Mouse (Mus musculus) megakaryocyte-erythroid progenitor cell, adult 5-6 weeks (primary cell): Measurements from ENCODE around the gene Eif1. TPM values are rescaled to one million over a fixed set of nuclear protein-coding genes. Genes with fewer than 3 reads are reported as not detected.

Source experiments
- ATAC-seq: replicated peaks from 2 replicates; pipeline ENCODE4 v1.8.0; 2016; ENCODE audit warnings: mild to moderate bottlenecking, inconsistent platforms; ENCODE audit not compliant: severe bottlenecking, poor library complexity, low FRiP score, low TSS enrichment
- total RNA-seq, 2 experiments: library from RNA; stranded (forward) in 1 of 2; stranded (reverse) in 1 of 2; fragments of 200-1000, 215-1000 nt in 1 of 2; fragments of >200 nt in 1 of 2; fragmentation: Nextera tagmentation in 1 of 2; gene quantifications; 2 replicates each; pipeline ENCODE4 v1.2.3; 2014 to 2017

Eif1 gene
- total RNA-seq (2014; fragmentation: Nextera tagmentation): 1,051 and 1,260 TPM in 2 replicates
- total RNA-seq (2017): 170 and 204 TPM in 2 replicates

DNA sequence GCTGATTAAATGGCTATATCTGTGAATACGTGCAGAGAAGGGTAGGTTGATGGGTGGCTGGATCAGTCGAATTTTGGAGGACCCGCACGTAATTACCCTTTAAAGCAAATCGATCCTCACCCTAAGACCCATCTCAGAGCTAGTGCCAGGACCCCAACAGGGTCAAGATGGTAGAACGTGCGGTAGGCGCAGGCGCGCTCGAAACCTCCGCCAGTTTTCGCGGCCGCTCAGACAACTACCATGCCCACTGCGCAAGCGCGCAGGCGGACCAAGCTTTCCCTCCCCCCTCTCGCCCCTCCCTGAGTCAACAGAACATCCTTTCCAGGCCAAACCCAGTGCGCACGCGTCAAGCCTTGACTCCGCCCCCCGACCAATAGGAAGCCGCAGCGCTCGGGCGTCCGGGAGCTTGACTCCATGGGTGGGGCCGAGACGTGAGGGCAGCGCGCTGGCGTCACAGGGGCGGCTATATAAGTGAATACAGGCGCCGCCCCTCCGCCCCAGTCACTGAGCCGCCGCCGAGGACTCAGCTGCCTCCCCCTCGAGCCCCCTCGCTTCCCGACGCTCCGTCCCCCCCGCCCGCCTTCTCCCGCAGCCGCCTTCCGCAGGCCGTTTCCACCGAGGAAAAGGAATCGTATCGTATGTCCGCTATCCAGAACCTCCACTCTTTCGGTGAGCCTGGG is at the start of gene Eif1:
Gene Eif1, plus strand, starts transcription at position 394 of the 680 bp plus-strand sequence.
- peak; percentile 77 for ATAC-seq

DNA sequence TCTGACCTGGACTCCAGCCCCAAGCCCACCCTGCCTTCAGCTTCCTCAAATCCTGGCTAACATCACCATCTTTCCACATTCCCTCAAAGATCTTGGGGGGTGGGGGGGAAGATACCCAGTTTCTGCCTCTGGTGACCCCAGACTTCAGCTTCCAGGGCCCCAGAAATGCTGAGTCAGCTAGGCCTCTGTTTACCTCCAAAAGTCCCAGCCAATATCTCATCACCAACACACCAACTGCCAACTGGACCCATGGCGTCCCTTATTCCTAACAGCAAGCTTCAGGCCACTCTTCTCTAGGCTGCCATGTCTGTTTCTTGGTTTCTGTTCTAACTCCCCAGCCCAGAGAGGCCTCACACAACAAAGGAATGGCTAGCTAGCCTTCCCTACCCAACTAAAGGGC is 47.8 kb upstream of the Eif1 start:
- ATAC-seq: no peak

DNA sequence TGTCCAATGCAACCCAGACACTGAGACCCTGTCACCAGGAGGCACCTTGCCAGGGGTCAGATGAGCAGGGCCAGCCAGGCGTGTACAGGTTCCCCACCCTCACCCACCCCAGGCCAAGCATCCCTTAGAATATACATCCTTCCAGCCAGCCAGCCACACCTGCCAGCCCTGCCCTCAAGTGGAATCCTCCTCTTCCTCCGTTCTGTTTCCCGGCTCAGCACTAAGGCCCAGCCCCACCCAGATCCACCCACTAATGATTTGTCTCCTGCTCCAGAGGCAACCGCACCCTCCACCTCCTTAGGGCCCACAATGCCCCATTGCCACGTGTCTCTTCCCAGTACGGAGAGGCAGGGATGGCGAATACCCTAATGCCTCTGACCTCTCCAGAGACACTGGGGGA is 45.0 kb upstream of the Eif1 start:
- ATAC-seq: no peak

DNA sequence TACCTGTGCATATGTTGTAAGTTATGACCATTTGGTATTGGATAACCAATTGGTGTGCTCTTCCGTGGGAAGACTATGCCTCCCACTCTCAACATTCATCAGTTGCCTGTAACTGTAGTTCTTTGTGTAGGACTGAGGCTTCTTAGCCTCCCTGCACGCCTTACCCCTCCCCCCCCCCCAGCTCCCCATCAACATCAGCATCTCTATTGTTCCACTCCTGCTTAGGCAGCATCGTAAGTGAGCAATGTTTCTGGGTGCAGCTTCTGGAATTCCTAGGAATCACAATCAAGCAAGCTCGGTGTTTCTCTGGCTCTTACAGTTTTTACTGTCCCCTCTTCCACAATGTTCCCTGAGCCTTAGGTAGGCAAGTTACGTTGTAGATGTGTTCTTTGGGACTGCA is 44.2 kb upstream of the Eif1 start:
- no peak for ATAC-seq

DNA sequence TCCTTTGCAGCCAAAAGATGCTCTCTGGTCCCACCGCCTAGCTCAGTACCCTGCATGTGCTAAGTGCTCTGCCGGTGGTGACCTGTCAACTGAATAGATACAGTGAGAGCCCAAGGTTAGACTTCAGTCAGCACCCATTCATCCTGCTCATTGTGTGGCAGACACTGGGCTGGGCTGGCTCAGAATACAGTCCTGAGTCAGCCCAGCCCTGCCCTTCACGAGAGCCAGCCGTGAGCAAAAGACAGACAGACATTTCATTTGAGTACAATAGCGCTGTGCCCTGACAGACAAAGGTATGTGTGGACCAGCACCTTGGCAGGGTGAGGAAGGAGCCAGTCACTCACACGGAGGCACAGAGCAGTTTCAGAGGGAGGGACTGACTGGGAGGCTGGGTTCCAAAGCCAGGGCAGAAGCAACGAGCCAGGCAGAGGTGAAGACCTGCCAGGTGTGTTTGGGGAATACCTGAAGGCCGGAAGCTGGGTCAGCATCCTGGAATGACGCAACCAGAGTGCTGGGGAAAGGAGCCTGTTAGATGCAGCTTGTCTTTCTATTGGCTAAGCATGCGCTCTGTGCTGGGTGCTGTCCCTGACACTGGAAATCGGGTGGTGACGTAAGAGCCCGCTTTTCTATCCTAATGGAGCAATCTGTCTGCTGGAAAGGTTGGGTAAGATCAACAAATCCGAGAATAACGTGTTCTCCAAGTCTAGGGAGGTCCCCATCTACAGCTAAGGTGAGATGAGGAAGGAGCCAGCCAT is 41.8 kb upstream of the Eif1 start:
- no peak for ATAC-seq

DNA sequence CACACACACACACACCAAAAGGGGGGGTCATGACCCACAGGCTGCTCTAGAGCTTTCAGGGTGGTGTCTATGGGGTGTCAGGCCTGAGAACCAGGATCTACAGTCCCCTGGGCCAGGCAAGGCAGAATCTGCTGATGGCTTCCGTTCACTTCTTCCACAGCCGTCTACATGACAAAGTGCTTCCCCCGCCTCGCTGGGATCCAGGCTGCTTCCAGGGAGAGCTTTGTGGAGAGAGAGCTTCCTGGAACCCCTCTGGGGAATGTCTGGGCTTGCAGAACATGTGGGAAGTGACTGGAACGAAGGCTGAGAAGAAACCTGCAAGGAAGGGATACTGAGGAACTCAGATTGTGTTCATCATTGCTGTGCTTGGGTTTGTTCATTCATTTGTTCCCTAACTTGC is 40.9 kb upstream of the Eif1 start:
- no peak for ATAC-seq

DNA sequence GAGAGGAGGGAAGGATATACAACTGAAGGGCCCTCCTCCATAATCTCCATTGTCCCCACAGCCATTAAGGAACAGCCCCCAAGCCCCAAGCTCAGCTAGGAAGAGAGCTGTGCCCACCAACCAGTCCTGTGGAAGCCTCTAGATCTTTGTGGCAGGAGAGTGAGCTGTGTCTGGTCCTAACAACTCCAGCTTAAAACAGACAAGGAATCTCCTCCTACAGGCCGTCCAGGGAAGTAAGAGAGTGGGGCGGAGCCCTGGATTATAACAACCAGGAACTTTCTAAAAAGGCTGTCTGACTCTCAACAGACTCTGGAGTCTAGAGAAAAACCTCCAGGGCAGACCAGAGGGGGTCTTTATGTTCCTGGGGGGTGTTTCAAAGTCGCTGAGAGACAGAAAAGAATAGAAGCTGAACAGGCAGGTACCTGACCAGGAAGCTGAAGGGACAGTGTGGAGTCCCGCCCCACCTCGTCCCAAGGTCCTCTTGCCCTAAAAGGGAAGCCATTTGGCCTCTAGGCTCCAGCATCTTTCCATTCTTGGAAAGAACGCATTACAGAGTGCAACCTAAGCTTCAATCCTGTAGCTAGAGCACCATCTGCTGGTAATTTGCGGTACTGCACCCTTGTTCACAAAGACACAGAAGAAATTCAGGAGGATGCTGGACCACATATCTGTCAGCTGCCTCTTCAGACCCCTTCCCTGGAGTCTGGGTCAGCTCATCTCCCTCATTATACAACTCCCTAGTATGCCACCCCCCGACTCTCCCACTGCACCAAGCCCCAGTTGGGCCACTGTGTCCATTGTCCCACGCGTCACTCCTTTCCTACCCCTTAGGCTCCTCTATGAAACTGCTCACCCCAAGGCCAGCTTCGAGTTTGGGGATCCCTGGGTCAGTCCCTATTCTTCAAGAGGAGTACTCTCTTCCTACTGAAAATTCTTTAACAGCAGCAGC is 37.8 kb upstream of the Eif1 start:
- ATAC-seq: peak; percentile 69

DNA sequence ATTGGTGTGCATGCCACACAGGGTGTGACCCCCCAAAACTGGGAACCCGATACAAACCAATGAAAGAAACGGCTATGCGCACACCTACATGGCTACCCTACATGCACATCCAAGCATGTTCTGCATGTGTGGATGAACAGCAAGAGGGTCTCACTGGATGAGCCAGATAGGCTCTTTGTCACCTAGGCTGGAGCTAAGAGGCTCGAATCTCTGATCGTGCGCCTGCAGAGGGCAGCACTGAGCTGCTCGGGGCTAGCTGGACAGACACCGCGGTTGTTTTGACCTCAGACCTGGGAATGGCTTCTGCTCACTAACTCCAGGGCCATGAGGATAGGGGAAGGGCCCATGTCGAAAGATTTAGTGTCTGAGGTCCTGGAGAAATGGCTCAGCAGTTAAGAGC is 37.1 kb upstream of the Eif1 start:
- ATAC-seq: peak; percentile 76

DNA sequence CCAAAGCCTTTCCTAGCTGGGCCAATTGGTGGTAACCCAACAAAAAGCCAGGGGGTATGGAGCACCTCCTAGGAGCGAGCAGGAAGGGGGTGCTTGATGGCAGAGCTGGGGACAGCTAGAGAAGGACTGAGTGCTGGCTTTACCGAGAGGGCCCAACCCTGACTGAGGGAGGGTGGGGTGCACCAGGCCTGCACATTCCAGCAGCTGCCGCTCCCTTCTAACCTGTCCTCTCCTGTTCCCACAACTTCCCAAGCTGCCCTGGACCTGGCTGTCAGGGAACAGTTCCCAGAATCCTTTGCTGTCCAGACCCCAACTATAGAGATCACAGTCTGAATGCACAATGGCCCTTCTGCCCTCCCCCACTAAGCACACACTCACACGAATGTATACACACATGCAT is 34.7 kb upstream of the Eif1 start:
- ATAC-seq: no peak

DNA sequence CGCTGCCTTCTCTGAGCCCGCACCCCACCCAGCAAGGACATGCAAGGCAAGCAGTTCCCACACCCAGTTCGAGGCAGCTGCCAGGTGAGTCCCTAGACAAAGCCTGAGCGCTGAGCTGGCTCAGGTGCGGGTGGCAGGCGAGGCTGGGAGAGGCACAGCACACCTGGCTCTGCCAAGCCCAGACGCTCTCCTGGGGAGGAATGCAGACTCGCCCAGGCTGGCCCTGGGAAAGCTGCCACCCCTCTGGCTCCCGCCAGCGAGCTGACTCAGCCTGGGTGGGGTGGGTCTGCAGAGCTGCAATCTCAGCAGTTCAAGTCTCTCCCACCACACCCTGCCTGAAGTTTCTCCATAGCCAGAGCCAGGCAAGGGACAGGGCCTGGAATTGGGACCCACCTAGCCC is 32.7 kb upstream of the Eif1 start:
- no peak for ATAC-seq

DNA sequence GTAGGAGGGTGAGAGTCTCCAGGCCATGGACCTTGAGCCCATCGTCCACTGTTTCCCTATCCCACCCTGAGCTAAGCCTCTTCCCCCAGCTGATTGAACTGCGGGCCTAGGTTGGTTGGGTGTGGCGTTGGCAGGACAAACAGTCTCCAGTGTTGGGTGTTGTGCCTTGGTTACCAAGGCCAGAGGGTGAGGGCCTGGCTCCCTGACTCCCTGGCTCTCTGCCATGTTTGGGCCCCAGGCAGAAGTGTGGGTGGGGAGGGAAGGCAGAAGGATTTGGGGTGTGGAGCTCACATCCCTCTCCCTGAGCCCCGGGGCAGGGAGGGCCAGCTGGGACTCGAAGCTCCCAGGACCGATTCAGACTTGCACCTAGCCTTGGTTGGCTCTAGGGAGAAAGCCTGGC is 30.7 kb upstream of the Eif1 start:
- ATAC-seq: no peak

DNA sequence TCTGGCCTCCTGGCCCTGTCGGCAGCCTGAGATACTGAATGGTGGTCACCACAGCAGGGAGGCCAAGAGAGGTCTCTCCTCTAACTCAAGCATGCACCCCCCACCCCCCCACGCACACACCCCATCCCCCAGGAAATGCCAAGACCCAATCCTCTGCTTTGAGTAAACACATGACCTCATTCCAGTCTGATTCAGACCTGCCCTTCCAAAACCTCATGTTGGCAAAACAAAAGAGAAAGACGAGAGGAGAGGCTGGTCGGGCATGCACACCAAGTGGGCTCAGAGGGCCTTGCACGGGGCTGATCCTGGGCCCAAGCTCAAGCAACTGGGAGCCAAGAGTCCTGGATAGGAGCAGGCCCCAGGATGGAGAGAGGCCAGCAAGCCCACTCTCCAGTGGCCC is 29.4 kb upstream of the Eif1 start:
- ATAC-seq: no peak

DNA sequence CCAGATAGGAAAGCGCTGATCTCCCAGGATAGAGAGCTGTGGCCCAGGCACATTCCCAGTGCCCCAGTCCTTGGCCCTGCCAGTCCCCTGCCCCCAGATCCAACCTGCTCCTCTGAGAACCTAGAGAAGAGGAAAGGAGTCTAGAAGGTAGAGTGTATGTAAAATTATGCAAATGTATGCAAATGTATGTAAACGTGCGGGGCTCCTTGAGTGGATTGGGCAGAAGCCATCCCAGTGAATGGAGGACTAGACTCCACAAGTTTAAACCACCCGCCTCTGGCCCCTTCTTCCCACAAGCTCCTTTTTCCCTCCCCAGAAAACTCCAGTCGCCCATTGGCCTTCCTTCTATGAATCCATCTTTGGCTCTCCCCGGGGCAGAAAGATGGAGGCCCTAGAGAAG is 26.8 kb upstream of the Eif1 start:
- no peak for ATAC-seq

DNA sequence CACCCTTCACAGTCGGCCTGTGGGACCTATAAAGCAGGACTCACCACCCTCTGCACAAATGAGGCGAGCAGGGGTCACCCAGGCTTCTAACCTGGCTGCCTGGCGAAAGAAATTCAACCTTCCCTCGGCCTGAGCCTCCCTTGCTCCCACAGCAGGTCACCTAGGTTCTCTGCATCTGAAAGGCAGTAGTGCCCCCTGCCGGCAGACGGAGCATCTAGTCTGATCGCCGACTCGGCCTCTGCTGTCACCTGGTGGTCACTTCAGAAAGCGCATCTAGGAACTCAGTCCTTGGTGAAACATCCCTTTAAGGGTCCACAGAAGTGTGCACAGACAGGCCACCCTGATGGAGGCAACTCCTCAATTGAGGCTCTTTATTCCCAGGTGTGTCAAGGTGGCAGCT is 24.4 kb upstream of the Eif1 start:
- ATAC-seq: peak; percentile 81

DNA sequence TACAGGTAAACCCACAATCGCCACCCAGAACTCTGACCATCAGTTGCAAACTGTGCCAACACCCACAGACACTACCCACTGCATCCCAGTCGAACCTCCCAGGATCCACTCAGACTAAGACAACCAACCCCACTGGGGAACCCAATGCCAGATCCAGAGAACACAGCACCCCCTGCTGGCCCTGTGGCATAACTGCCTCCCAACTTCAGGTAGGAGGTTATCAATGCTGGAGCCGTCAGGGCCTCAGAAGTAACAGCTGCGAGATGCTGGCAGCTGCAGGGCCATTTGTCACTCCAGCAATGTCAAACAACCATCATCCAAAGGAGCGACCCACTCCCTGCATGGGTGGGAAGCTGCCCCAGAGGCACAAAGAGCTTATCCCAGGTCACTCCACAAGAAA is 21.9 kb upstream of the Eif1 start:
- ATAC-seq: peak; percentile 62

DNA sequence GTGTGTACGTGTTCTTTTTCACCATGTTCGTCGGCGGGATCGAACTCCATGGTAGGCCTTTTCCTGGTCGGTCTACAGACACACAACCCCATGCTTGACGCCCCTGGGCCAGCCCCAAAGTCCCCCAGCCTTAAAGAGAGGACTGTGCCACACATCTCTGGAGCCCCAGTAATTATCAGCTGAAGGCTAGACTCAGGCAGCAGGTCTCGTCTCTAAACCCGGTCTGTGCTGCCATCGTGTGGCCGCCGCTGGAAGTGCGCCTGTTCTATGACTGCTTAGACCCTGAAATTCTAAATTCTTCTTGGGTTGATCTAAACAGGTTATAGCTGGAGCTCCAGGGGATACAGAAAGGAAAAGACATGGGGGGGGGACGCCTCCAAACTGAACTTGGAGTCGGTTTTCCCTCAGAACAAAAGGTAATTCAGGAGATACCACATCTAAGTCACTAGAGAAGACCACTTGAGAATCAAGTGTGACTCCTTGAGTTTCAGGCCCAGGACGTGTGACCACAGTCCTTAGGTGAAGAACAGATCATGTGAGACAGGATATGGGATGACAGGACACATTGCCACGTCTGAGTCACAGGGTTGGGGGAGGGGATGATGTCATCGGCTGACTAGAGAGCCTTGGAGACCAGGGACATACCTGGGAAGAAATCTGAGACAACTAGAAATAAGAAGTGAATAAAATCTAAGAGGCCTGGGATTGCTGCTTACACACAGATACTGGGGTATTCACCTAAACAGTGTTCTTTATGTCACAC is 21.2 kb upstream of the Eif1 start:
- ATAC-seq: peak; percentile 62

DNA sequence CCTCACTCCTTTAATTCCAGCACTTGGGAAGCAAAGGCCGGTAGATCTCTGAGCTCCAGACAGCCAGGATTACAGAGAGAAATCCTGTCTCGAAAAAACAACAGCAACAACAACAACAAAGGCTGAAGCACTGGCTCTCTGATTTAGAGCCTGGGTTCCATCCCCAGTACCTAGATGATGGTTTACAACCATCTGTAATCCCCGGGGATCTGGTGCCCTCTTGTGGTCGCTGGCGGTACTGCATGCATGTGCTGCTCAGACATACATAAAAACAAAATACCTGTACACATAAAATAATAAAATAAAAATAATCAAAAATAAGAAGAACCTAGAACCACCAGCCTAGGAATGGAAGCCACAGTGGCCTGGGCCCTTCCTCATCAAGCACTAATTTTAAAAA is 19.4 kb upstream of the Eif1 start:
- ATAC-seq: no peak

DNA sequence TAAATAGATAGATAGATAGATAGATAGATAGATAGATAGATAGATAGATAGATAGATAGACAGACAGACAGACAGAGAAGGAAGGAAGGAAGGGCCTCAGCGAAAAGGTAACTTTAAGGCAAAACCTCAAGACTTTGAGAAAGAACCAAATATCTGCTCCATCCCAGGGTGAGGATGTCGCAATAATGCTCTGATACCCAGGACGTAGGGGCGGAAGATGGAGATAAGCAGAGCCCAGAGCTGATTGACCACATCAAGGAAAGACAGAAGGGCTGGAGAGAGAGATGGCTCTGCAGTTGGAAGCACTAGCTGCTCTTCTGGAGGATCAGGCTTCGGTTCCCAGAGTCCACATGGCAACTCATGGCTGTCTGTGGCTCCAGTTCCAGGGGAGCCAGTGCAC is 18.4 kb upstream of the Eif1 start:
- no peak for ATAC-seq

DNA sequence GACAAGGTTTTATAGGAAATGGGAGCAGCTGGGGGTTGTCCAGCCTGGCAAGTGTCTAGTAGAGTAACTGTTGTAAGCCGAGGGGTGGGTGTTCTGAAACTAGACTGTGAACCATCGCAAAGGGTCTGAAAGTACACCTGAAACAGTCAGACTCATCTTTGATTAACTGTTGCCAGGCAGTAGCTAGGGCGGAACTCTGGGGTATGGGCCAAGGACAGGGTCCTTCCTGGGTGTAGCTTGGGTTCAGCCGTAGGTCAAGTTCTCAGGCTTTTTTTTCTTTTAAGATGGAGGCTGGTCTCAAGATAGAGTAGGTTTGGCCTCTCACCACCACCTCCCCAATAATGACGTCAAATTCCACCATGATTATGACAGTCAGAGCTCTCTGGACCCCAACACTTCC is 11.8 kb upstream of the Eif1 start:
- ATAC-seq: no peak
